Mouse (Mus musculus): ENCODE results near the gene Mfsd8.
"Not testable (repeated sequence)": the region's sequence is repeated elsewhere in the genome, so short reads cannot be mapped to it uniquely, and the experiment has no call there.

Mfsd8 gene

DNA sequence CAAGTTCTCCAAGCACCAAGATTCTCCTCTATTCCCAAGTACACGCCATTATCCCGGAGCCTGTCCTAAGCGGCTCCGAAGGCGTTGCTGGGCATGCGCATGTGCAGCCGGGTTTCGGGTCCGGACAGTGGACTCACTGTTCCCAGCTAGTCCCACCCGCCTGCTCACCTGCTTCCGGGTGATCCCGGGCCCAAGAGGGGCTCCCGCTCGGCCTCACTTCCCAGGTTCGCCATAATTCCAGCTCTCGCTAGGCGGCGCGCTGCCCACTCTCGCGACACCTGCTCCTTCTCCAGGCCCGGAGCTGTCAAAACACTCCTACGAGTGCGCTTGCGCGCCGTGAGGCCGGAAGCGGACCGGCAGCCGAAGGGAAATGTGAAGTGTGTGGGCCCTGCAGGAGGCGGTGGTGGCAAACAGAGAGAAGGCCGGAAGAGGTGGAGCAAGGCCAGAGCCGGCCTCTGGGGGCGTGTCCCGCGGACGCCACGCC, at the start of gene Mfsd8:
Mfsd8 (minus strand) TSS at position 414 of the 484 bp plus-strand sequence.
- DNase-seq = peak; percentile 95 to 97

DNA sequence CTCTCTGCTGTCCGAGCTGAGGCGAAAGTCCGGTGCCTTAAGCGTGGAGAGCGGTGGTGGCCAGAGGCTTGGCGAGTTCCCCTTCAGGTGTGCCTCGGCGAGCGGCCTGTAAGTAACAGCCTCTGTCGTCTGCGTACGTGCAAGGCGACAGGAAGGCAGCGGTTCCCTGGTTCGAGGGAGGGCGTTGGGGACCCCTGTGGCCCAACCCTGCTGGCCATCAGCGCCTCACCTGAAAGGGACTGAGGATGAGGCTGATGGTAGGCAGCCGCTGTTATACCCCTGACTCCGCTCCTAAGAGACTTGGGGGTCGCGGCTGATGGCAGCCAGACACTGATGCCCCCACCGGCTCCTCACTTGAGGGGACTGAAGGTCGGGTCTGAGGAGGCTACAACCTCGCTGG, 47.6 kb upstream of the Mfsd8 start:
- peak; percentile 36 to 46 for DNase-seq

DNA sequence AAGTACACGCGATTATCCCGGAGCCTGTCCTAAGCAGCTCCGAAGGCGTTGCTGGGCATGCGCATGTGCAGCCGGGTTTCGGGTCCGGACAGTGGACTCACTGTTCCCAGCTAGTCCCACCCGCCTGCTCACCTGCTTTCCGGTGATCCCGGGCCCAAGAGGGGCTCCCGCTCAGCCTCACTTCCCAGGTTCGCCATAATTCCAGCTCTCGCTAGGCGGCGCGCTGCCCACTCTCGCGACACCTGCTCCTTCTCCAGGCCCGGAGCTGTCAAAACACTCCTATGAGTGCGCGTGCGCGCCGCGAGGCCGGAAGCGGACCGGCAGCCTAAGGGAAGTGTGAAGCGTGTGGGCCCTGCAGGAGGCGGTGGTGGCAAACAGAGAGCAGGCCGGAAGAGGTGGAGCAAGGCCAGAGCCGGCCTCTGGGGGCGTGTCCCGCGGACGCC, 47.2 kb upstream of the Mfsd8 start:
- peak; percentile 98 to 99 for DNase-seq

DNA sequence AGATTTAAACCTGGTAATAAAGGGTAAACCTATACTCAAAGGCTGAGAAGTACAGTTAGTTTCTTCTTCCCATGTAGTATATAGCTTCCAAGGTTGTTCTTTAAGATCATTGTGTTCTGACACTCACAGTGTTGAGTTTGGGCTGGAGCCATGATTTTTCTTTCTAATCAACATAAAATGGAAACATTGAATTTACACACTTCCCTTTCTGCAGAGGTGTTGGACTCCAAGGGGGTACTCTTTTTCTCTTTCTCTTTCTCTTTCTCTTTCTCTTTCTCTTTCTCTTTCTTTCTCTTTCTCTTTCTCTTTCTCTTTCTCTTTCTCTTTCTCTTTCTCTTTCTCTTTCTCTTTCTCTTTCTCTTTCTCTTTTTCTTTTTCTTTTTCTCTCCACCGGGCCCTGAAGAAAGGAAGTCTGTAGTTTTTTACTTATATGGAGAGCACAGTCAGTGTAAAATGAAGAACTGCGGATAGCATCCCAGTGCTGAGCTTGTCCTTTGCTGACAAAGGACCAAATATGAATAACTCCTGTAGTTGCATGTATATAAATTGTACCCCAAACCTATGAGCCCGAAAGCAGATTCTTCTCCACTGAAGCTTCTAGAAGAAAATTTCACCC, 6.5 kb upstream of the Mfsd8 start:
- DNase-seq = not testable (repeated sequence)

DNA sequence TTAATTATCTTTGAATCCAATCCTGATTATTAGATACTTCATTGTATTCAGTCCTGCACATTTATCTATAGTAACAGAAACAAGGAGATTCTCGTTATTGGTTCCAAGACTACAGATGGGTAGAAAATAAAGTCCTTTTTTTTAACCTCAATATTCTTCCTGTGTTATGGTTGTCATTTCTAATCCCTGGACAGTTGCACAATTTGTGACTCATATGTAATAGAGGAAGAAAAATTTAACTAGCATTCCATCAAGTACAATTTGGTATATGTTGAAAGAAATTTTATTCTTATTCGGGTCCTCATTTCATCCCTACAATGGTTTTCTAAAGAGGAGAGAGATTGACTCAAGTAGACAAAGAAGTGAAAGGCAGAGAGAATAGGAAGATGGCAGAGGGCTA, 1.2 kb upstream of the Mfsd8 start:
- DNase-seq = not testable (repeated sequence)

DNA sequence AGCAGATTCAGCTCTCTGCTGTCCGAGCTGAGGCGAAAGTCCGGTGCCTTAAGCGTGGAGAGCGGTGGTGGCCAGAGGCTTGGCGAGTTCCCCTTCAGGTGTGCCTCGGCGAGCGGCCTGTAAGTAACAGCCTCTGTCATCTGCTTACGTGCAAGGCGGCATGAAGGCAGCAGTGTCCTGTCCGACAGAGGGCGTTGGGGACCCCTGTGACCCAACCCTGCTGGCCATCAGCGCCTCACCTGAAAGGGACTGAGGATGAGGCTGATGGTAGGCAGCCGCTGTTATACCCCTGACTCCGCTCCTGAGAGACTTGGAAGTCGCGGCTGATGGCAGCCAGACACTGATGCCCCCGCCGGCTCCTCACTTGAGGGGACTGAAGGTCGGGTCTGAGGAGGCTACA, 332 bp upstream of the Mfsd8 start:
- DNase-seq = peak; percentile 76

DNA sequence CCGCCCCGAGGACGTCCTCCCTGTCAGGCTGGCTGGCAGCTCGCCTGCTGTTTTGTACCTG, 101 bp upstream of the Mfsd8 start, which contains the start of gene Abhd18:
Abhd18 (plus strand) TSS at position 14 of the 61 bp plus-strand sequence.
- not testable (repeated sequence) for DNase-seq

DNA sequence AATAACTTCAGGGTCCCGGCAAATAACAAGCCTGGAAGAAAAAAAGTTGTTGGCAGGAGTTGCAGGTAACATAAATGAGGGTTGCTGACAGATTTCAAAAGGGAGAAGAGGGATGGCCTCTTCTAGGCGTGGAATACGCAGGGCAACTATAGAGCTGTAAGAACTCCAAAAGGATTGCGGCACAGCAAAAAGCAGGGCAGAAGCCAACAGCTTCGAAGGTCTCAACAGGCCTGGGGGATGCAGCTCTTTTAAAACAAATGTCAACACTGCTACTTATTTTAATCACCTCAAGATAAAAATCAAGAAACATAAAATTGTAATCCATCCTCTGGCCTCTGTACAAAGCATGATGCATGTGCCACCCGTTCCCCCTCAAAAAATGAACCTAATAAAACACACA, 1.2 kb downstream of the Mfsd8 start:
- DNase-seq = peak in 1 of 2 experiments; percentile 18

DNA sequence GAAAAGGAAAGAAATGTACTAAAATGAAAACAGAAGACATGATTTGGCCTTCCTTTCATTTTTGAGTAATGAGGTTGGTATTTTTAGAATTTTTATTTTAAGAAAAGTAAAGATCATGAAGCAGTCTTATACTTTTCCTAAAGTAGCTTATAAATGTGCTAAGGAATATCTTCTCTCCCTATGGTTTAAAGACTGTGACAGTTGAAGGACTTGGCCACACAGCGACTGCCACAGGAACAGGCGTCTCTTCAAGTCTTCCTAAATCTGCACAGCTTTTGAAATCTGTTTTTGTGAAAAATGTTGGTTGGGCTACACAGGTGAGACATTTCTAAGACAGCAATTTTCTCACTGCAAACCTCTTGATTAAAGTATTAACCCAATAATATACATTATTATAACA, 33.4 kb downstream of the Mfsd8 start:
- no peak for DNase-seq

DNA sequence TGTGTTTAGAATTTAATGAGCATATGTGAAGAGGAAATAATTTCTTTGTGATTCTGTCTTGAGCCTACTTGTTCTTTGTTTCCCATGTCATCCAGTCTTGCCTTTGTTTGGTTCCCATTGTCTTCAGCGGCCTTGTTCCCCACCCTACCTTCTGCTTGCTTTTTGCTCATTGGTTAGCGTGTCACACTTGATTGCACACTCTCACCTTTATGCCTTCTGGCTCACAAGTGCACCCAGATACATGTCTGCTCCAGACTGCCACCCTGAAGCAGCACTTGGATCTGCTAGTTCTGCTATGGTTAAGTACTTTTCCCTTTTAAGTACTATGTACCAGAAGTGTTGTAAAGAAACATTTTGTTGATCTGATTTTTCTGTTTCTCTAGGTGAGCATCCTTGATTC, 36.8 kb downstream of the Mfsd8 start:
- DNase-seq = no peak

DNA sequence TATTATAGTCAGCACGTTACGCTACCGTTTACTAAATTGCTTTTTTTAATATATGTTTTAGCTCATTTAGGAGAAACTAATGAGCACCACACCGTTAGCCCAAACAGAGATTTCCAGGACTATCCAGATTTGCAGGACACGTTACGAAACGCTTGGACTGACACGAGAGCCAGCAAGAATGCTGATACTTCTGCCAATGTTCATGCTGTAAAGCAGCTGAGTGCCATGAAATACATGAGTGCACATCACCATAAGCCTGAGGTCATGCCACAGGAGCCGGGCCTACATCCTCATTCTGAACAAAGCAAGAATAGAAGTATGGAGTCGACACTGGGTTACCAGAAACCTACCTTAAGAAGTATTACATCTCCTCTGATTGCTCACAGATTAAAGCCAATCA, 38.0 kb downstream of the Mfsd8 start:
- no peak for DNase-seq

DNA sequence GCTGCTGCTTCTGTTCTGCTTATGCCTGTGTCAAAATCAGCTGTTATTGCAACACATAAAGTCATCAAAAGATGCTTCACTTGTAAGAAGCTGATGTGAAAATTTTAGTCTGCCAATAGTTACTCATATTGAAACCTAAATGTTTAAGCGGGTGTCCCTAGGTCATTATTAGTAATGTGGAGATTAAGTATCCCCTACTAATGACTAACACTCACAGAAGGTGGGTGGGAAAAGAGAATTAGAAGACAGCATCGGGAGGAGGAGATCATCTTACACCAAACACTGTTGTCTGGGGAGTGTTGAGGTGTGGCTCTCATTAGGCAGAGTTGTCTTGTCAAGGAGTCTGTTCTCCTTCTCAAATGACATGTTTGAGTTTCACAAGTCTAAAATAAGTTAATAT, 39.8 kb downstream of the Mfsd8 start:
- no peak for DNase-seq

DNA sequence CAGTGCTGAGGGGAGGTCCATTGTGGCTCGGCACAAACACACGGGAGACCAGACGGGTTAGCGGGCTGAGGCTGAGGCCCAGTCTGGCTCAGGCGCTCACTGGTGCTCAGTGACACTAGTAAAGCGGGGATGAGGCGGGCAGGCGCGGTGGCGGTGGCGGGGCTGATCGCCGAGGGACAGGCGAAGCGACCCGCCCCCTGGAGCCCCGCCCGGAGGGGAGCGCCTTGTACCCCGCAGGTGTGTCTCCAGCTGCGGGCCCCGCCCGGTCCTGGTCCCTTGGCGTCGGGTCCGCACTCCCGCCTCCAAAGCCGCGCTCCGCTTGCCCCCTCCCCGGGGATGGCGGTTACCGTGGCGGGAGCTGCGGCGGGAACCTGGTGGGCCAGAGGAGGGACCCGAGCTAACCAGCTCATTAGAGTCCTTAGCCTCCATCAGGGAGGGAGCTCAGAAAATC, 46.3 kb downstream of the Mfsd8 start:
- DNase-seq = peak in 1 of 2 experiments; percentile 36

DNA sequence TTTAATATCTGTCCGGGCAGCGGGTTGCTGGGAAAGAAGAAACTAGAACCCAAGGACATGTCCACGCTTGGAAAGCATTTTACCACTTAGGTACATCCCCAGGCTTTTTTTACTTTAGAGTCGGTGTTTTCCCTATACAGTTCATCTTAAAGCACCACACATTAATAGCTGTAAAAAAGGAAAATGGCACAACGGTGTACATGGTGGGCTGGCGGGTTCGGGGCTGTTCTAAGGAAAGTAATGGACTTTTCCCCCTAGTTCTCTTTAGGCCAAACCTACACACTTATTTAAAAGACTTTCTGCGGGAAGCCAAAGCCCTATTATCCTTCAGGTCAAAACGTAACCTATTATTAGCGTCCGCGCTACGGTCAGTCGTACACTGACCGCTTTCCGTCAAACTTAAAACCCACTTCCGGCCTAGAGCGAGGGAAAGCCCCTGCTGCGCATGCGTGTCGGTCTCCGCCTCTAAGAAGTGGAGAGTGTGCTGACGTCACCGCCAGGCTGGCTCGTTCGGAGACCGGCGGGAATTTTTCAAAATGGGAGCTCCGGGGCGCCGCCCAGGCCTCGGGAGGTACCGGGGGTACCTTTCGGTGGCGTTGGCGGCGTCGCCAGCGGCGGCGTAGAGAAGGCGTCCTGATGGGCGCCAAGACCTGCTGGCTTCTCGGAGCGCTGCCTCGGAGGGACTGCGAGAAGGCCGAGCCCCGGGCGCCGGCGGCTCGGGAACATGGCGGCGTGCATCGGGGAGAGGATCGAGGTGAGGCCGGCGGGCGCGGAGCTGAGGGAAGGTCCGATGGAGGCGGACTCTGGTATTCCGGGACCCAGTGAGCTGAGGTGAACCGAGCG, 46.9 kb downstream of the Mfsd8 start, which contains the start of gene Plk4:
Plk4 (plus strand) TSS at position 490 of the 843 bp plus-strand sequence.
- peak; percentile 96 for DNase-seq

DNA sequence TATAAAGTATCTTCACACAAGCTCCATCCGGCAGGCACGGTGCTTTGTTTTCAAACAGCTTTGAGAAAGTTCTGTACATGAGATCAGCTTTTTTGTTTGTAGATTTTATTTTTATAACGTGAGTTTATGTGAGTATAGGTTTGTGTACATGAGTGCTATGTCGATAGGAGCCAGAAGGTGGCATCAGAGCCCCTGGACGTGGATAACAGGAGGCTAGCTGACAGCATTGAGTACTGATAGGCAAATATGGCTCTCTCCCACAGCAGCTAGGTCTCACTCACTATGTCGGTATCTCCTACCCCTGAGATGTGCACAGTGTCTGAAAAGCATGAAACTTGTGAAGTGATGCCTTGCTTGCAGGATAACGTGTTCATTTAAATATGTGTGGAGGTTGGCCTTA, 48.2 kb downstream of the Mfsd8 start:
- DNase-seq = peak; percentile 23 to 30

DNA sequence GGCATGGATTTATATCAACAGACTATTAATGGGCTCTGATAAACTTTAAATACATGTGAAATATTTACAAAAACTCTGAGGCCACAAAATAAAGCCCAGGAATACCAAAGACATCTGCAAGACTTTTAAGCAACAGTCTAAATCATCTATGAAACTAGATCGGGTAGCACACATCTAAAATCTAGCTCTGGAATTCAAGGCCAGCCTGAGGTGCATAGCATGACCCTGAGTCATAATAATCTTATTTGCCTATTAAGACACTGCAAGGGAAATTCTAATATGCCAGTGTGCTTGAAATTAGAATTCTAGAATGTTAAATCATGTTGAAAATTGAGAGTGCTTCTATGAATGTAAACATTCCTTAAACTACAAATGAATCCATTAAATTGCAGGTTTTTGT, 48.6 kb downstream of the Mfsd8 start:
- no peak for DNase-seq

DNA sequence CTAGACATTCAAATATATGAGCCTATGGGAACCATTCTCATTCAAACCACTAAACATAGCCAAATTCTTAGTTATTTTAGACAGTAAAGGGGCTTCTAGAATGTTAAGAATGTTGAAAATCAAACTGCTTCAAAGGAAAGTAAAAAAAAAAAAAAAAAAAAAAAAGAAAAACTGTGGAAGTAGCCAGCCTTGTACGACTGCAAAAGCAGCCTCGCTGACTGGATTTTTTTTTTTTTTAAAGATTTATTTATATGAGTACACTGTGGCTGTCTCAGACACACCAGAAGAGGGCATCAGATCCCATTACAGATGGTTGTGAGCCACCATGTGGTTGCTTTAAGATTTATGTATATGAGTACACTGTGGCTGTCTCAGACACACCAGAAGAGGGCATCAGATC, 52.9 kb downstream of the Mfsd8 start:
- DNase-seq = no peak

Measured in cerebellum, postnatal 36 days (tissue).